8 mouse cellular contexts compared by ENCODE assay signal in genomic region chr15:102997939-102998355, GRCm38 (mm10). TPM values are rescaled to one million over a fixed set of nuclear protein-coding genes. Genes with fewer than 3 reads are reported as not detected.
A peak's percentile ranks its signal among the peaks of the same experiment; 100 is the strongest.
DNase-seq lines count a peak whose midpoint lies in the region; ATAC-seq and TF ChIP-seq lines count a peak whose summit lies in the region.

Gene Hoxc6, plus strand, starts transcription at chr15:102998257.

- peak within 1 kb of the TSS; percentile 83 for H3K9ac ChIP-seq in kidney, postnatal 0 days (ENCODE audit: low read depth, low read length)

- H3K27ac ChIP-seq in spleen, adult 2 months (ENCODE audit: insufficient read depth, low read length) = no peak within 1 kb of the TSS
- no peak within 1 kb of the TSS for H3K27ac ChIP-seq in forebrain, embryonic 10.5 days
- H3K27ac ChIP-seq in kidney, postnatal 0 days = peak within 1 kb of the TSS; percentile 92

- 6% methylated on average over 19 of the region's 19 CpGs for WGBS in spleen, adult 2 months
- 1% methylated on average over 19 of the region's 19 CpGs for WGBS in forebrain, embryonic 10.5 days
- WGBS in kidney, postnatal 0 days = 1% methylated on average over 19 of the region's 19 CpGs

- DNase-seq in spleen, adult 2 months (ENCODE audit: low read depth in 1 of 2, low spot score in 2 of 2) = no peak
- no peak for DNase-seq in spleen, postnatal 4 days (ENCODE audit: low spot score in 2 of 2)
- no peak for DNase-seq in forebrain, embryonic 10.5 days (ENCODE audit: extremely low spot score, low spot score)
- DNase-seq in kidney, postnatal 0 days (ENCODE audit: low spot score) = peak; percentile 97
- peak; percentile 81 for DNase-seq in neural tube, embryonic 10.5 days (ENCODE audit: extremely low spot score, low spot score)
- DNase-seq in layer of hippocampus, adult 9-11 months = no peak
- no peak for DNase-seq in Muller cell, postnatal 12 days (ENCODE audit: inconsistent ontology term)
- DNase-seq in left cerebral cortex, postnatal 14 days (ENCODE audit: low spot score in 2 of 2) = no peak

- no peaks in the 10 kb centered on the region for H3K36me3 ChIP-seq in spleen, adult 2 months (ENCODE audit: control insufficient read depth, insufficient read depth, low read length)
- no peaks in the 10 kb centered on the region for H3K36me3 ChIP-seq in forebrain, embryonic 10.5 days (replicated peaks)
- H3K36me3 ChIP-seq in kidney, postnatal 0 days (ENCODE audit: insufficient read depth, low read length) = no peaks in the 10 kb centered on the region

- TF ChIP-seq POLR2A in spleen, adult 2 months (IDR thresholded peaks at IDR 0.05; ENCODE audit: low read depth, low read length) = no peak

- ATAC-seq in kidney, postnatal 0 days (replicated peaks; ENCODE audit: low FRiP score, low read depth) = peak; percentile 22

- peaks cover 44% of the 10 kb centered on the region for H3K27me3 ChIP-seq in spleen, adult 2 months (ENCODE audit: control insufficient read depth, insufficient read depth, low read length)
- peaks cover 100% of the 10 kb centered on the region for H3K27me3 ChIP-seq in forebrain, embryonic 10.5 days (ENCODE audit: poor library complexity, severe bottlenecking)
- H3K27me3 ChIP-seq in kidney, postnatal 0 days (ENCODE audit: insufficient read depth, low read length) = 0 out of 2 replicates have a peak, but pooled peaks cover 8% of the 10 kb centered on the region

- no peaks in the 10 kb centered on the region; the same call in 1 of the 2 replicates for H3K4me1 ChIP-seq in spleen, adult 2 months (ENCODE audit: control insufficient read depth, insufficient read depth, insufficient read length)
- peaks cover 18% of the 10 kb centered on the region for H3K4me1 ChIP-seq in forebrain, embryonic 10.5 days
- peaks cover 26% of the 10 kb centered on the region; the same call in 1 of the 2 replicates for H3K4me1 ChIP-seq in kidney, postnatal 0 days (replicated peaks; ENCODE audit: insufficient read depth, low read length)

- H3K9me3 ChIP-seq in forebrain, embryonic 10.5 days = no peaks in the 10 kb centered on the region
- no peaks in the 10 kb centered on the region for H3K9me3 ChIP-seq in kidney, postnatal 0 days (replicated peaks; ENCODE audit: low read length)

- H3K4me2 ChIP-seq in kidney, postnatal 0 days (ENCODE audit: low read length) = peak within 1 kb of the TSS; percentile 80

- intact Hi-C loops in left cerebral cortex, postnatal 14 days (cut with DNase I) = no loop called here

- H3K4me3 ChIP-seq in spleen, adult 2 months (ENCODE audit: extremely low read depth, insufficient read depth, insufficient read length) = peak within 1 kb of the TSS; percentile 44; the same call in 1 of the 2 replicates
- H3K4me3 ChIP-seq in forebrain, embryonic 10.5 days = peak within 1 kb of the TSS; percentile 43
- H3K4me3 ChIP-seq in kidney, postnatal 0 days (replicated peaks; ENCODE audit: low read depth, low read length) = peak within 1 kb of the TSS; percentile 45

- TF ChIP-seq CTCF in spleen, adult 2 months (IDR thresholded peaks at IDR 0.05; ENCODE audit: extremely low read depth, insufficient read depth, insufficient read length, insufficient replicate concordance) = no peak
- TF ChIP-seq CTCF in kidney, postnatal 0 days (IDR thresholded peaks at IDR 0.05; ENCODE audit: low read depth) = no peak

RNA-seq across cellular contexts. Expression of gene Hoxc6, which starts in this region (rescaled TPM):
- 0.07 TPM in 1 of 2 replicates, not detected in the other for polyA plus RNA-seq in spleen, adult 2 months (2012; rRNA removed)
- polyA plus RNA-seq in forebrain, embryonic 10.5 days (2016; fragmentation: Nextera tagmentation; extraction: Ambion mirVana) = not detected in 2 replicates
- polyA plus RNA-seq in kidney, postnatal 0 days (2015; fragmentation: Nextera tagmentation; extraction: Ambion mirVana) = 7.8 and 9.3 TPM in 2 replicates
- not detected for total RNA-seq in left cerebral cortex, postnatal 14 days (2021)

Comparison
In these comparisons a context has a peak if more than half of its experiments do, and no peak if none do; other contexts are left out.
1. DNase-seq: peak in kidney, postnatal 0 days (single experiment) and neural tube, embryonic 10.5 days (single experiment); none in spleen, adult 2 months (0 of 2), spleen, postnatal 4 days (0 of 2), forebrain, embryonic 10.5 days (single experiment), layer of hippocampus, adult 9-11 months (single experiment), Muller cell, postnatal 12 days (single experiment) and left cerebral cortex, postnatal 14 days (0 of 2).
2. Peak in every context shown above with its lines, with median percentiles within 50 percentile points of each other: H3K4me3 ChIP-seq.